Mouse (Mus musculus): ENCODE measurements around the gene Pla2r1. TPM values are rescaled to one million over a fixed set of nuclear protein-coding genes. Genes with fewer than 3 reads are reported as not detected.

Pla2r1 gene
- polyA plus RNA-seq, 1 experiment from 2014 or later, result 2.1 TPM

- Histone ChIP-seq H3K4me1 (no peaks in the 10 kb centered on the region), H3K4me3 (no peak overlapping the region), H3K27ac (replicated peaks) (no peak overlapping the region), H3K9me3 (no peaks in the 10 kb centered on the region), H3K36me3 (no peaks in the 10 kb centered on the region), H3K9ac (no peak overlapping the region), H3K27me3 (replicated peaks) (no peaks in the 10 kb centered on the region), H3K4me2 (no peak overlapping the region)
- no peak for ATAC-seq (ENCODE audit: extremely low read depth, insufficient number of reproducible peaks, low FRiP score, low TSS enrichment)
- 77% methylated on average over 5 of the region's 5 CpGs for WGBS
Measured at GRCm38 (mm10) chr2:60436802-60437201, 116.3 kb downstream of the Pla2r1 start.

GRCm38 (mm10) chr2:60430315-60431021, 122.6 kb downstream of the Pla2r1 start:
- Histone ChIP-seq H3K9me3 (no peaks in the 10 kb centered on the region), H3K9ac (no peak overlapping the region), H3K4me3 (no peak overlapping the region), H3K27me3 (replicated peaks) (no peaks in the 10 kb centered on the region), H3K4me1 (no peaks in the 10 kb centered on the region), H3K36me3 (no peaks in the 10 kb centered on the region), H3K27ac (replicated peaks) (no peak overlapping the region), H3K4me2 (no peak overlapping the region)
- 70% methylated on average over 8 of the region's 8 CpGs for WGBS
- ATAC-seq (ENCODE audit: extremely low read depth, insufficient number of reproducible peaks, low FRiP score, low TSS enrichment), result no peak

- no peaks in the 10 kb centered on the region for H3K27me3 ChIP-seq (replicated peaks)
- H3K9me3 ChIP-seq, result no peaks in the 10 kb centered on the region
- no peak overlapping the region for H3K4me2 ChIP-seq
- H3K9ac ChIP-seq, result no peak overlapping the region
- ATAC-seq (ENCODE audit: extremely low read depth, insufficient number of reproducible peaks, low FRiP score, low TSS enrichment), result no peak
- WGBS, result 4% methylated on average over 6 of the region's 6 CpGs
- no peaks in the 10 kb centered on the region for H3K4me1 ChIP-seq
- no peak overlapping the region for H3K27ac ChIP-seq (replicated peaks)
- no peak overlapping the region for H3K4me3 ChIP-seq
- H3K36me3 ChIP-seq, result no peaks in the 10 kb centered on the region
Measured at GRCm38 (mm10) chr2:60418075-60418474, 135.0 kb downstream of the Pla2r1 start.

GRCm38 (mm10) chr2:60414334-60414733, 138.8 kb downstream of the Pla2r1 start:
- H3K4me3 ChIP-seq, result no peak overlapping the region
- ATAC-seq (ENCODE audit: extremely low read depth, insufficient number of reproducible peaks, low FRiP score, low TSS enrichment), result no peak
- WGBS, result 51% methylated on average over 8 of the region's 8 CpGs
- H3K36me3 ChIP-seq, result no peaks in the 10 kb centered on the region
- no peak overlapping the region for H3K4me2 ChIP-seq
- no peaks in the 10 kb centered on the region for H3K9me3 ChIP-seq
- H3K9ac ChIP-seq, result no peak overlapping the region
- no peaks in the 10 kb centered on the region for H3K27me3 ChIP-seq (replicated peaks)
- H3K4me1 ChIP-seq, result no peaks in the 10 kb centered on the region
- H3K27ac ChIP-seq (replicated peaks), result no peak overlapping the region

GRCm38 (mm10) chr2:60413006-60413650, 140.0 kb downstream of the Pla2r1 start:
- no peak overlapping the region for H3K9ac ChIP-seq
- no peaks in the 10 kb centered on the region for H3K9me3 ChIP-seq
- H3K36me3 ChIP-seq, result no peaks in the 10 kb centered on the region
- ATAC-seq (ENCODE audit: extremely low read depth, insufficient number of reproducible peaks, low FRiP score, low TSS enrichment), result no peak
- 76% methylated on average over 18 of the region's 18 CpGs for WGBS
- H3K27me3 ChIP-seq (replicated peaks), result no peaks in the 10 kb centered on the region
- H3K4me1 ChIP-seq, result no peaks in the 10 kb centered on the region
- no peak overlapping the region for H3K27ac ChIP-seq (replicated peaks)
- H3K4me3 ChIP-seq, result no peak overlapping the region
- H3K4me2 ChIP-seq, result no peak overlapping the region

GRCm38 (mm10) chr2:60411181-60411580, 141.9 kb downstream of the Pla2r1 start:
- no peak overlapping the region for H3K27ac ChIP-seq (replicated peaks)
- H3K4me1 ChIP-seq, result no peaks in the 10 kb centered on the region
- no peak overlapping the region for H3K4me3 ChIP-seq
- no peak for ATAC-seq (ENCODE audit: extremely low read depth, insufficient number of reproducible peaks, low FRiP score, low TSS enrichment)
- H3K9me3 ChIP-seq, result no peaks in the 10 kb centered on the region
- H3K9ac ChIP-seq, result no peak overlapping the region
- H3K4me2 ChIP-seq, result no peak overlapping the region
- H3K27me3 ChIP-seq (replicated peaks), result no peaks in the 10 kb centered on the region
- 80% methylated on average over 7 of the region's 7 CpGs for WGBS
- H3K36me3 ChIP-seq, result no peaks in the 10 kb centered on the region

- WGBS, result 67% methylated on average over 11 of the region's 11 CpGs
Measured at GRCm38 (mm10) chr2:60409989-60410763, 142.9 kb downstream of the Pla2r1 start.

GRCm38 (mm10) chr2:60409194-60409593, 143.9 kb downstream of the Pla2r1 start:
- WGBS, result 66% methylated on average over 6 of the region's 6 CpGs
- no peak overlapping the region for H3K4me2 ChIP-seq
- no peak overlapping the region for H3K9ac ChIP-seq
- no peaks in the 10 kb centered on the region for H3K4me1 ChIP-seq
- no peaks in the 10 kb centered on the region for H3K36me3 ChIP-seq
- H3K9me3 ChIP-seq, result no peaks in the 10 kb centered on the region
- H3K27me3 ChIP-seq (replicated peaks), result no peaks in the 10 kb centered on the region
- H3K4me3 ChIP-seq, result no peak overlapping the region
- no peak for ATAC-seq (ENCODE audit: extremely low read depth, insufficient number of reproducible peaks, low FRiP score, low TSS enrichment)
- H3K27ac ChIP-seq (replicated peaks), result no peak overlapping the region

More at GRCm38 (mm10) chr2:60409989-60410763, 142.9 kb downstream of the Pla2r1 start:
- H3K9me3 ChIP-seq, result no peaks in the 10 kb centered on the region
- H3K4me3 ChIP-seq, result no peak overlapping the region
- H3K36me3 ChIP-seq, result no peaks in the 10 kb centered on the region
- no peaks in the 10 kb centered on the region for H3K27me3 ChIP-seq (replicated peaks)
- no peak overlapping the region for H3K27ac ChIP-seq (replicated peaks)
- no peaks in the 10 kb centered on the region for H3K4me1 ChIP-seq
- H3K9ac ChIP-seq, result no peak overlapping the region
- H3K4me2 ChIP-seq, result no peak overlapping the region
- no peak for ATAC-seq (ENCODE audit: extremely low read depth, insufficient number of reproducible peaks, low FRiP score, low TSS enrichment)

- H3K27me3 ChIP-seq (replicated peaks), result no peaks in the 10 kb centered on the region
- H3K4me3 ChIP-seq, result no peak overlapping the region
- no peak for ATAC-seq (ENCODE audit: extremely low read depth, insufficient number of reproducible peaks, low FRiP score, low TSS enrichment)
- H3K27ac ChIP-seq (replicated peaks), result no peak overlapping the region
- H3K4me1 ChIP-seq, result no peaks in the 10 kb centered on the region
- no peak overlapping the region for H3K4me2 ChIP-seq
- H3K9ac ChIP-seq, result no peak overlapping the region
- H3K9me3 ChIP-seq, result no peaks in the 10 kb centered on the region
- 73% methylated on average over 2 of the region's 2 CpGs for WGBS
- no peaks in the 10 kb centered on the region for H3K36me3 ChIP-seq
Measured at GRCm38 (mm10) chr2:60407387-60407786, 145.7 kb downstream of the Pla2r1 start.

GRCm38 (mm10) chr2:60405431-60405830, 147.7 kb downstream of the Pla2r1 start:
- 83% methylated on average over 5 of the region's 5 CpGs for WGBS
- H3K9ac ChIP-seq, result no peak overlapping the region
- H3K27me3 ChIP-seq (replicated peaks), result no peaks in the 10 kb centered on the region
- no peak overlapping the region for H3K27ac ChIP-seq (replicated peaks)
- H3K9me3 ChIP-seq, result no peaks in the 10 kb centered on the region
- H3K4me2 ChIP-seq, result no peak overlapping the region
- H3K36me3 ChIP-seq, result no peaks in the 10 kb centered on the region
- ATAC-seq (ENCODE audit: extremely low read depth, insufficient number of reproducible peaks, low FRiP score, low TSS enrichment), result no peak
- no peak overlapping the region for H3K4me3 ChIP-seq
- H3K4me1 ChIP-seq, result no peaks in the 10 kb centered on the region

GRCm38 (mm10) chr2:60404763-60405162, 148.3 kb downstream of the Pla2r1 start:
- WGBS, result 74% methylated on average over 7 of the region's 7 CpGs
- Histone ChIP-seq H3K9ac (no peak overlapping the region), H3K4me3 (no peak overlapping the region), H3K27me3 (replicated peaks) (no peaks in the 10 kb centered on the region), H3K27ac (replicated peaks) (no peak overlapping the region), H3K9me3 (no peaks in the 10 kb centered on the region), H3K36me3 (no peaks in the 10 kb centered on the region), H3K4me1 (no peaks in the 10 kb centered on the region), H3K4me2 (no peak overlapping the region)
- no peak for ATAC-seq (ENCODE audit: extremely low read depth, insufficient number of reproducible peaks, low FRiP score, low TSS enrichment)

All from heart, embryonic 13.5 days (tissue).